Comparison of ENCODE assay signal across 16 mouse cellular contexts in genomic region chr9:49527340-49527739, GRCm38 (mm10). TPM values are rescaled to one million over a fixed set of nuclear protein-coding genes. Genes with fewer than 3 reads are reported as not detected.
DNase-seq lines count a peak whose midpoint lies in the region; ATAC-seq lines count a peak whose summit lies in the region.
"Had no signal": no experiment of that assay in that cellular context is flagged by ENCODE, and none has a peak within 500 bp of the region (broad histone marks: within the 10 kb centered on the region; RNA-seq: fewer than 3 reads in every experiment).

No protein-coding gene starts in this region.

- 64% methylated on average over 8 of the region's 8 CpGs for WGBS in heart, embryonic 10.5 days
- 52% methylated on average over 8 of the region's 8 CpGs for WGBS in midbrain, embryonic 13.5 days
- 79% methylated on average over 8 of the region's 8 CpGs for WGBS in liver, embryonic 12.5 days (ENCODE audit: insufficient replicate concordance)

- intact Hi-C loops in left cerebral cortex, postnatal 10 days (cut with DNase I) = loop anchor here (5.0 kb wide), 1 partner anchor 270 kb away; the partner anchor contains the start of gene Ncam1

- no peaks in the 10 kb centered on the region for H3K9me3 ChIP-seq in heart, embryonic 10.5 days
- H3K9me3 ChIP-seq in midbrain, embryonic 13.5 days = no peaks in the 10 kb centered on the region
- no peaks in the 10 kb centered on the region for H3K9me3 ChIP-seq in liver, embryonic 12.5 days (replicated peaks)
- H3K9me3 ChIP-seq: limb, embryonic 10.5 days had no signal

- peak overlapping the region; percentile 52; the same call in 1 of the 2 replicates for H3K27ac ChIP-seq in heart, embryonic 10.5 days
- peak overlapping the region; percentile 81 for H3K27ac ChIP-seq in midbrain, embryonic 13.5 days
- H3K27ac ChIP-seq in liver, embryonic 12.5 days = no peak overlapping the region
- H3K27ac ChIP-seq: limb, embryonic 10.5 days; liver, embryonic 14.5 days had no signal

- no peaks in the 10 kb centered on the region for H3K36me3 ChIP-seq in heart, embryonic 10.5 days
- peaks cover 33% of the 10 kb centered on the region for H3K36me3 ChIP-seq in midbrain, embryonic 13.5 days
- no peaks in the 10 kb centered on the region for H3K36me3 ChIP-seq in liver, embryonic 12.5 days
- H3K36me3 ChIP-seq: G1E; limb, embryonic 10.5 days had no signal

- ATAC-seq in midbrain, embryonic 13.5 days = peak; percentile 22; the same call in 1 of the 2 replicates
- no peak for ATAC-seq in liver, embryonic 12.5 days

- no peak overlapping the region for H3K4me3 ChIP-seq in heart, embryonic 10.5 days
- no peak overlapping the region for H3K4me3 ChIP-seq in midbrain, embryonic 13.5 days (replicated peaks)
- no peak overlapping the region for H3K4me3 ChIP-seq in liver, embryonic 12.5 days
- H3K4me3 ChIP-seq: limb, embryonic 10.5 days had no signal

- H3K4me1 ChIP-seq in heart, embryonic 10.5 days = peaks cover 5% of the 10 kb centered on the region; the same call in 1 of the 2 replicates
- peaks cover 25% of the 10 kb centered on the region for H3K4me1 ChIP-seq in midbrain, embryonic 13.5 days (replicated peaks)
- no peaks in the 10 kb centered on the region for H3K4me1 ChIP-seq in liver, embryonic 12.5 days

- no peaks in the 10 kb centered on the region for H3K27me3 ChIP-seq in heart, embryonic 10.5 days (ENCODE audit: insufficient read depth, poor library complexity, severe bottlenecking)
- no peaks in the 10 kb centered on the region for H3K27me3 ChIP-seq in midbrain, embryonic 13.5 days
- no peaks in the 10 kb centered on the region for H3K27me3 ChIP-seq in liver, embryonic 12.5 days (replicated peaks)

- H3K9ac ChIP-seq in midbrain, embryonic 13.5 days (replicated peaks) = no peak overlapping the region
- H3K9ac ChIP-seq in liver, embryonic 12.5 days = no peak overlapping the region
- H3K9ac ChIP-seq: liver, embryonic 14.5 days had no signal

- DNase-seq in heart, embryonic 10.5 days (ENCODE audit: low spot score) = no peak
- DNase-seq in heart, adult 11 months = no peak
- peak; percentile 41 for DNase-seq in right cerebral cortex, postnatal 4 days
- no peak for DNase-seq in right cerebral cortex, postnatal 36 days (ENCODE audit: low spot score in 2 of 2)
- DNase-seq in frontal cortex, postnatal 10 days (ENCODE audit: low spot score in 2 of 2) = no peak
- DNase-seq in left cerebral cortex, postnatal 10 days (ENCODE audit: extremely low spot score in 1 of 2, low spot score in 2 of 2) = no peak
- DNase-seq: adrenal gland, adult 8-10 months; heart, postnatal 36 days; kidney, adult 11 months; kidney, postnatal 14 days; lung, postnatal 36 days had no signal

- H3K4me2 ChIP-seq in midbrain, embryonic 13.5 days (replicated peaks) = no peak overlapping the region
- no peak overlapping the region for H3K4me2 ChIP-seq in liver, embryonic 12.5 days

RNA-seq across cellular contexts. Expression of gene Ttc12, which starts 41.3 kb away (rescaled TPM):
- polyA plus RNA-seq in heart, embryonic 10.5 days (2016; fragmentation: Nextera tagmentation; extraction: Ambion mirVana) = 2.0 and 2.7 TPM in 2 replicates
- 1.8 and 1.9 TPM in 2 replicates for polyA plus RNA-seq in midbrain, embryonic 13.5 days (2015; fragmentation: Nextera tagmentation; extraction: Ambion mirVana)
- total RNA-seq in left cerebral cortex, postnatal 10 days (2021) = 1 to 10 TPM; 1.2 to 1.6 TPM
- polyA plus RNA-seq in liver, embryonic 12.5 days (2016; fragmentation: Nextera tagmentation; extraction: Ambion mirVana) = 0.23 and 0.33 TPM in 2 replicates
- polyA plus RNA-seq: G1E had no signal
